Mouse (Mus musculus) hindbrain, embryonic 15.5 days (tissue): ENCODE data around the gene Tmem119. TPM values are rescaled to one million over a fixed set of nuclear protein-coding genes. Genes with fewer than 3 reads are reported as not detected.

ENCODE experiments used
- ATAC-seq: fragments of 200-750 bp; cut with Nextera tagmentation; 2 replicates; pipeline ENCODE4 v1.8.0; 2017; ENCODE audit warnings: low read depth, moderate number of reproducible peaks, moderate TSS enrichment; ENCODE audit not compliant: low FRiP score
- H3K27ac ChIP-seq: fragments of 300-500 bp; sonication (generic); replicated peaks from 2 replicates; pipeline ENCODE4 v1.5.1; 2015; ENCODE audit warnings: mild to moderate bottlenecking, inconsistent platforms
- H3K27me3 ChIP-seq: fragments of 300-500 bp; sonication (generic); 2 replicates; pipeline ENCODE4 v1.6.1; 2015; ENCODE audit warnings: control low read depth, inconsistent platforms
- H3K36me3 ChIP-seq: fragments of 300-500 bp; sonication (generic); 2 replicates; pipeline ENCODE4 v1.6.1; 2015; ENCODE audit warnings: control low read depth, inconsistent platforms
- H3K4me1 ChIP-seq: fragments of 300-500 bp; sonication (generic); replicated peaks from 2 replicates; pipeline ENCODE4 v1.6.1; 2015; ENCODE audit warnings: control low read depth, inconsistent platforms
- H3K4me2 ChIP-seq: fragments of 300-500 bp; sonication (generic); 2 replicates; pipeline ENCODE4 v1.6.1; 2015; ENCODE audit warnings: moderate library complexity, mild to moderate bottlenecking, inconsistent platforms
- H3K4me3 ChIP-seq: fragments of 300-500 bp; sonication (generic); 2 replicates; pipeline ENCODE4 v1.5.1; 2015; ENCODE audit warnings: mild to moderate bottlenecking, inconsistent platforms
- H3K9ac ChIP-seq: fragments of 300-500 bp; sonication (generic); 2 replicates; pipeline ENCODE4 v1.6.1; 2015; ENCODE audit warnings: inconsistent platforms
- H3K9me3 ChIP-seq: fragments of 300-500 bp; sonication (generic); 2 replicates; pipeline ENCODE4 v1.6.1; 2016; ENCODE audit warnings: control low read depth, inconsistent platforms
- WGBS: fragments of 180-500 bp; shearing (Covaris S2); methylation state at CpG from one replicate; pipeline ENCODE4 v1.1.7; 2015; 5-methylcytosine and 5-hydroxymethylcytosine counted together
- polyA plus RNA-seq: library from polyadenylated mRNA; unstranded; fragments of >200 nt; fragmentation: Nextera tagmentation; extraction: Ambion mirVana; gene quantifications from 2 replicates; pipeline ENCODE4 v1.2.1, GENCODE M21; 2015

Gene Tmem119
- 6.5 and 6.6 TPM in 2 replicates for polyA plus RNA-seq

- no peak within 1 kb of the TSS for H3K4me2 ChIP-seq
- peaks cover 8% of the 10 kb centered on the region; the same call in 1 of the 2 replicates for H3K27me3 ChIP-seq
- H3K9ac ChIP-seq, result no peak within 1 kb of the TSS
- WGBS, result 1% methylated on average over 11 of the region's 11 CpGs
- no peak for ATAC-seq
- no peak within 1 kb of the TSS for H3K27ac ChIP-seq
- H3K9me3 ChIP-seq, result no peaks in the 10 kb centered on the region
- H3K4me3 ChIP-seq, result peak within 1 kb of the TSS; percentile 8; the same call in 1 of the 2 replicates
- no peaks in the 10 kb centered on the region for H3K36me3 ChIP-seq
- no peaks in the 10 kb centered on the region for H3K4me1 ChIP-seq
Observed at GRCm38 (mm10) chr5:113800280-113800679, at the start of gene Tmem119. Gene Tmem119 (minus strand): TSS chr5:113800516.

GRCm38 (mm10) chr5:113847636-113848035, 47.3 kb upstream of the Tmem119 start:
- Histone ChIP-seq H3K4me3 (no peak overlapping the region), H3K27ac (no peak overlapping the region), H3K27me3 (no peaks in the 10 kb centered on the region), H3K36me3 (peaks cover 72% of the 10 kb centered on the region), H3K4me2 (no peak overlapping the region), H3K4me1 (no peaks in the 10 kb centered on the region), H3K9me3 (no peaks in the 10 kb centered on the region), H3K9ac (no peak overlapping the region)
- ATAC-seq, result no peak
- WGBS, result 89% methylated on average over 9 of the region's 9 CpGs

GRCm38 (mm10) chr5:113846656-113847055, 46.3 kb upstream of the Tmem119 start:
- no peak for ATAC-seq
- Histone ChIP-seq H3K36me3 (peaks cover 76% of the 10 kb centered on the region), H3K4me3 (no peak overlapping the region), H3K27me3 (no peaks in the 10 kb centered on the region), H3K9me3 (no peaks in the 10 kb centered on the region), H3K4me1 (no peaks in the 10 kb centered on the region), H3K4me2 (no peak overlapping the region), H3K27ac (no peak overlapping the region), H3K9ac (no peak overlapping the region)
- WGBS, result 92% methylated on average over 8 of the region's 8 CpGs

GRCm38 (mm10) chr5:113845627-113846026, 45.3 kb upstream of the Tmem119 start:
- Histone ChIP-seq H3K9me3 (no peaks in the 10 kb centered on the region), H3K4me1 (no peaks in the 10 kb centered on the region), H3K9ac (no peak overlapping the region), H3K36me3 (peaks cover 68% of the 10 kb centered on the region), H3K27me3 (no peaks in the 10 kb centered on the region), H3K4me3 (no peak overlapping the region), H3K27ac (no peak overlapping the region), H3K4me2 (no peak overlapping the region)
- 86% methylated on average over 8 of the region's 8 CpGs for WGBS
- ATAC-seq, result no peak

- WGBS, result 73% methylated on average over 7 of the region's 7 CpGs
- Histone ChIP-seq H3K9me3 (no peaks in the 10 kb centered on the region), H3K27me3 (no peaks in the 10 kb centered on the region), H3K9ac (no peak overlapping the region), H3K4me2 (no peak overlapping the region), H3K27ac (no peak overlapping the region), H3K4me1 (no peaks in the 10 kb centered on the region), H3K36me3 (peaks cover 59% of the 10 kb centered on the region), H3K4me3 (no peak overlapping the region)
- ATAC-seq, result no peak
Observed at GRCm38 (mm10) chr5:113844721-113845120, 44.4 kb upstream of the Tmem119 start.

- H3K4me2 ChIP-seq, result no peak overlapping the region
- no peak overlapping the region for H3K9ac ChIP-seq
- peaks cover 58% of the 10 kb centered on the region for H3K36me3 ChIP-seq
- H3K4me1 ChIP-seq, result no peaks in the 10 kb centered on the region
- H3K4me3 ChIP-seq, result no peak overlapping the region
- no peaks in the 10 kb centered on the region for H3K27me3 ChIP-seq
- 89% methylated on average over 15 of the region's 15 CpGs for WGBS
- H3K9me3 ChIP-seq, result no peaks in the 10 kb centered on the region
- ATAC-seq, result no peak
- H3K27ac ChIP-seq, result no peak overlapping the region
Observed at GRCm38 (mm10) chr5:113844106-113844505, 43.8 kb upstream of the Tmem119 start.

GRCm38 (mm10) chr5:113842906-113843305, 42.6 kb upstream of the Tmem119 start:
- H3K4me3 ChIP-seq, result no peak overlapping the region
- ATAC-seq, result no peak
- H3K36me3 ChIP-seq, result peaks cover 52% of the 10 kb centered on the region

GRCm38 (mm10) chr5:113842244-113842643, 41.9 kb upstream of the Tmem119 start:
- Histone ChIP-seq H3K4me2 (no peak overlapping the region), H3K4me3 (no peak overlapping the region), H3K36me3 (peaks cover 46% of the 10 kb centered on the region), H3K9me3 (no peaks in the 10 kb centered on the region), H3K9ac (no peak overlapping the region), H3K27ac (no peak overlapping the region), H3K4me1 (no peaks in the 10 kb centered on the region), H3K27me3 (no peaks in the 10 kb centered on the region)
- no peak for ATAC-seq
- 93% methylated on average over 9 of the region's 9 CpGs for WGBS

More at GRCm38 (mm10) chr5:113842906-113843305, 42.6 kb upstream of the Tmem119 start:
- Histone ChIP-seq H3K4me1 (no peaks in the 10 kb centered on the region), H3K4me2 (no peak overlapping the region), H3K9me3 (no peaks in the 10 kb centered on the region), H3K9ac (no peak overlapping the region), H3K27me3 (no peaks in the 10 kb centered on the region), H3K27ac (no peak overlapping the region)
- WGBS, result 96% methylated on average over 9 of the region's 9 CpGs

- no peak for ATAC-seq
- WGBS, result 86% methylated on average over 23 of the region's 23 CpGs
- Histone ChIP-seq H3K4me3 (no peak overlapping the region), H3K4me2 (no peak overlapping the region), H3K9me3 (no peaks in the 10 kb centered on the region), H3K9ac (no peak overlapping the region), H3K36me3 (peaks cover 39% of the 10 kb centered on the region), H3K4me1 (no peaks in the 10 kb centered on the region), H3K27ac (no peak overlapping the region), H3K27me3 (no peaks in the 10 kb centered on the region)
Observed at GRCm38 (mm10) chr5:113841243-113842225, 41.2 kb upstream of the Tmem119 start.

- peaks cover 28% of the 10 kb centered on the region for H3K36me3 ChIP-seq
- no peak overlapping the region for H3K27ac ChIP-seq
- H3K9ac ChIP-seq, result no peak overlapping the region
- no peaks in the 10 kb centered on the region for H3K9me3 ChIP-seq
- no peaks in the 10 kb centered on the region for H3K27me3 ChIP-seq
- H3K4me3 ChIP-seq, result no peak overlapping the region
- H3K4me1 ChIP-seq, result no peaks in the 10 kb centered on the region
- H3K4me2 ChIP-seq, result no peak overlapping the region
- ATAC-seq, result no peak
- 89% methylated on average over 4 of the region's 4 CpGs for WGBS
Observed at GRCm38 (mm10) chr5:113840443-113840842, 40.1 kb upstream of the Tmem119 start.

- no peak for ATAC-seq
- Histone ChIP-seq H3K9ac (no peak overlapping the region), H3K9me3 (no peaks in the 10 kb centered on the region), H3K4me3 (no peak overlapping the region), H3K4me1 (no peaks in the 10 kb centered on the region), H3K36me3 (no peaks in the 10 kb centered on the region), H3K27ac (no peak overlapping the region), H3K27me3 (no peaks in the 10 kb centered on the region), H3K4me2 (no peak overlapping the region)
- WGBS, result 89% methylated on average over 10 of the region's 10 CpGs
Observed at GRCm38 (mm10) chr5:113836961-113837360, 36.6 kb upstream of the Tmem119 start.

GRCm38 (mm10) chr5:113833316-113833947, 33.1 kb upstream of the Tmem119 start:
- Histone ChIP-seq H3K36me3 (no peaks in the 10 kb centered on the region), H3K9me3 (no peaks in the 10 kb centered on the region), H3K27ac (no peak overlapping the region), H3K4me2 (no peak overlapping the region), H3K9ac (no peak overlapping the region), H3K4me3 (no peak overlapping the region), H3K4me1 (no peaks in the 10 kb centered on the region), H3K27me3 (no peaks in the 10 kb centered on the region)
- WGBS, result 74% methylated on average over 16 of the region's 16 CpGs
- ATAC-seq, result no peak
